Mouse (Mus musculus) forebrain, embryonic 11.5 days (tissue): ENCODE data around the gene Maml1. TPM values are rescaled to one million over a fixed set of nuclear protein-coding genes. Genes with fewer than 3 reads are reported as not detected.

Experiments
- ATAC-seq: fragments of 200-750 bp; cut with Nextera tagmentation; replicated peaks from 2 replicates; pipeline ENCODE4 v1.8.0; 2017; ENCODE audit warnings: moderate TSS enrichment; ENCODE audit not compliant: low FRiP score
- DNase-seq: peaks from one replicate; pipeline ENCODE4 v3.0.0-alpha.2; 2017; ENCODE audit warnings: low spot score
- H3K27ac ChIP-seq: fragments of 300-500 bp; sonication (generic); 2 replicates; pipeline ENCODE4 v1.5.1; 2014; ENCODE audit warnings: low read depth, low read length
- H3K27me3 ChIP-seq: fragments of 300-500 bp; sonication (generic); 2 replicates; pipeline ENCODE4 v1.6.1; 2014; ENCODE audit warnings: mild to moderate bottlenecking, low read length, mixed read lengths; ENCODE audit not compliant: control insufficient read depth, insufficient read depth
- H3K36me3 ChIP-seq: fragments of 300-500 bp; sonication (generic); 2 replicates; pipeline ENCODE4 v1.6.1; 2014; ENCODE audit warnings: mild to moderate bottlenecking, low read length, moderate library complexity, mixed read lengths; ENCODE audit not compliant: control insufficient read depth, insufficient read depth
- H3K4me1 ChIP-seq: fragments of 300-500 bp; sonication (generic); replicated peaks from 2 replicates; pipeline ENCODE4 v1.6.1; 2014; ENCODE audit warnings: low read length, mixed read lengths; ENCODE audit not compliant: control insufficient read depth, insufficient read depth
- H3K4me2 ChIP-seq: fragments of 300-500 bp; sonication (generic); 2 replicates; pipeline ENCODE4 v1.6.1; 2014; ENCODE audit warnings: low read depth, mild to moderate bottlenecking, low read length, moderate library complexity, mixed read lengths; ENCODE audit not compliant: severe bottlenecking
- H3K4me3 ChIP-seq: fragments of 300-500 bp; sonication (generic); 2 replicates; pipeline ENCODE4 v1.5.1; 2014; ENCODE audit warnings: low read depth, low read length
- H3K9ac ChIP-seq: fragments of 300-500 bp; sonication (generic); 2 replicates; pipeline ENCODE4 v1.6.1; 2014; ENCODE audit warnings: low read length
- H3K9me3 ChIP-seq: fragments of 300-500 bp; sonication (generic); 2 replicates; pipeline ENCODE4 v1.6.1; 2016; ENCODE audit warnings: low read length, mixed read lengths; ENCODE audit not compliant: control insufficient read depth
- WGBS: fragments of 180-500 bp; shearing (Covaris S2); extraction: QIAGEN DNeasy Blood & Tissue Kit; methylation state at CpG from one replicate; pipeline ENCODE4 v1.1.7; 2014; 5-methylcytosine and 5-hydroxymethylcytosine counted together
- polyA plus RNA-seq: library from polyadenylated mRNA; unstranded; fragments of >200 nt; fragmentation: Nextera tagmentation; extraction: Ambion mirVana; gene quantifications from 2 replicates; pipeline ENCODE4 v1.2.1, GENCODE M21; 2014

Maml1 gene
- polyA plus RNA-seq, 1 experiment from 2014 or later, result 10.0 TPM

- Histone ChIP-seq H3K9ac (peak overlapping the region; percentile 94), H3K36me3 (no peaks in the 10 kb centered on the region), H3K27ac (no peak overlapping the region), H3K4me1 (peaks cover 22% of the 10 kb centered on the region), H3K27me3 (peaks cover 4% of the 10 kb centered on the region; the same call in 1 of the 2 replicates), H3K4me2 (peak overlapping the region; percentile 95), H3K4me3 (peak overlapping the region; percentile 86), H3K9me3 (no peaks in the 10 kb centered on the region)
- 42% methylated on average over 2 of the region's 2 CpGs for WGBS
- ATAC-seq, result no peak
- DNase-seq, result no peak
Observed at GRCm38 (mm10) chr11:50226406-50226805, 65.7 kb downstream of the Maml1 start.

GRCm38 (mm10) chr11:50225611-50226378 is 66.3 kb downstream of the Maml1 start:
- peak; percentile 72 for DNase-seq
- Histone ChIP-seq H3K27me3 (peaks cover 4% of the 10 kb centered on the region; the same call in 1 of the 2 replicates), H3K27ac (no peak overlapping the region), H3K4me2 (peak overlapping the region; percentile 95), H3K9ac (peak overlapping the region; percentile 94), H3K4me1 (peaks cover 19% of the 10 kb centered on the region), H3K9me3 (no peaks in the 10 kb centered on the region), H3K36me3 (no peaks in the 10 kb centered on the region), H3K4me3 (peak overlapping the region; percentile 86)
- WGBS, result 4% methylated on average over 32 of the region's 34 CpGs
- peak; percentile 26 for ATAC-seq

- Histone ChIP-seq H3K9ac (peak overlapping the region; percentile 94), H3K4me1 (peaks cover 19% of the 10 kb centered on the region), H3K4me2 (peak overlapping the region; percentile 95), H3K27ac (peak overlapping the region; percentile 74), H3K27me3 (peaks cover 2% of the 10 kb centered on the region; the same call in 1 of the 2 replicates), H3K9me3 (no peaks in the 10 kb centered on the region), H3K36me3 (no peaks in the 10 kb centered on the region), H3K4me3 (peak overlapping the region; percentile 86)
- under 1% methylated on average over 68 of the region's 70 CpGs for WGBS
- DNase-seq (peak; percentile 89), ATAC-seq (peak; percentile 89)
Observed at GRCm38 (mm10) chr11:50224671-50225530, 67.2 kb downstream of the Maml1 start.

- Histone ChIP-seq H3K4me1 (peaks cover 16% of the 10 kb centered on the region), H3K27me3 (peaks cover 2% of the 10 kb centered on the region; the same call in 1 of the 2 replicates), H3K4me2 (peak overlapping the region; percentile 95), H3K9me3 (no peaks in the 10 kb centered on the region), H3K4me3 (peak overlapping the region; percentile 86), H3K27ac (peak overlapping the region; percentile 74), H3K36me3 (no peaks in the 10 kb centered on the region), H3K9ac (peak overlapping the region; percentile 94)
- DNase-seq (no peak), ATAC-seq (peak; percentile 13; the same call in 1 of the 2 replicates)
- 7% methylated on average over 17 of the region's 17 CpGs for WGBS
Observed at GRCm38 (mm10) chr11:50223783-50224662, 68.1 kb downstream of the Maml1 start.

- ATAC-seq, result no peak
- Histone ChIP-seq H3K9me3 (no peaks in the 10 kb centered on the region), H3K36me3 (no peaks in the 10 kb centered on the region), H3K27me3 (peaks cover 2% of the 10 kb centered on the region; the same call in 1 of the 2 replicates), H3K27ac (no peak overlapping the region), H3K4me2 (no peak overlapping the region), H3K4me3 (no peak overlapping the region), H3K9ac (no peak overlapping the region), H3K4me1 (peaks cover 11% of the 10 kb centered on the region)
- DNase-seq, result no peak
- WGBS, result 51% methylated on average over 7 of the region's 7 CpGs
Observed at GRCm38 (mm10) chr11:50222559-50223276, 69.4 kb downstream of the Maml1 start.

GRCm38 (mm10) chr11:50219833-50220232 is 72.3 kb downstream of the Maml1 start:
- no peak overlapping the region for H3K27ac ChIP-seq
- no peak overlapping the region for H3K9ac ChIP-seq
- no peak for ATAC-seq

GRCm38 (mm10) chr11:50217811-50218210 is 74.3 kb downstream of the Maml1 start:
- ATAC-seq (no peak), DNase-seq (no peak)
- no peak overlapping the region for H3K27ac ChIP-seq
- no peak overlapping the region for H3K9ac ChIP-seq
- H3K4me3 ChIP-seq, result no peak overlapping the region
- no peaks in the 10 kb centered on the region for H3K36me3 ChIP-seq
- H3K9me3 ChIP-seq, result no peaks in the 10 kb centered on the region
- H3K27me3 ChIP-seq, result no peaks in the 10 kb centered on the region
- H3K4me1 ChIP-seq, result peaks cover 4% of the 10 kb centered on the region; the same call in 1 of the 2 replicates
- no peak overlapping the region for H3K4me2 ChIP-seq
- WGBS, result 61% methylated on average over 4 of the region's 4 CpGs

More at GRCm38 (mm10) chr11:50219833-50220232, 72.3 kb downstream of the Maml1 start:
- H3K4me3 ChIP-seq, result no peak overlapping the region
- peaks cover 2% of the 10 kb centered on the region; the same call in 1 of the 2 replicates for H3K27me3 ChIP-seq
- 52% methylated on average over 2 of the region's 2 CpGs for WGBS
- H3K4me2 ChIP-seq, result no peak overlapping the region
- H3K9me3 ChIP-seq, result no peaks in the 10 kb centered on the region
- peaks cover 10% of the 10 kb centered on the region; the same call in 1 of the 2 replicates for H3K4me1 ChIP-seq
- no peaks in the 10 kb centered on the region for H3K36me3 ChIP-seq
- no peak for DNase-seq
